Mouse (Mus musculus): ENCODE results near the gene Gstp2. TPM values are rescaled to one million over a fixed set of nuclear protein-coding genes. Genes with fewer than 3 reads are reported as not detected.

Gstp2 gene
- total RNA-seq (2014; rRNA removed) = 4.1 and 7.9 TPM in 2 replicates
- polyA plus RNA-seq (2012; rRNA removed) = 4.4 and 9.2 TPM in 2 replicates

DNA sequence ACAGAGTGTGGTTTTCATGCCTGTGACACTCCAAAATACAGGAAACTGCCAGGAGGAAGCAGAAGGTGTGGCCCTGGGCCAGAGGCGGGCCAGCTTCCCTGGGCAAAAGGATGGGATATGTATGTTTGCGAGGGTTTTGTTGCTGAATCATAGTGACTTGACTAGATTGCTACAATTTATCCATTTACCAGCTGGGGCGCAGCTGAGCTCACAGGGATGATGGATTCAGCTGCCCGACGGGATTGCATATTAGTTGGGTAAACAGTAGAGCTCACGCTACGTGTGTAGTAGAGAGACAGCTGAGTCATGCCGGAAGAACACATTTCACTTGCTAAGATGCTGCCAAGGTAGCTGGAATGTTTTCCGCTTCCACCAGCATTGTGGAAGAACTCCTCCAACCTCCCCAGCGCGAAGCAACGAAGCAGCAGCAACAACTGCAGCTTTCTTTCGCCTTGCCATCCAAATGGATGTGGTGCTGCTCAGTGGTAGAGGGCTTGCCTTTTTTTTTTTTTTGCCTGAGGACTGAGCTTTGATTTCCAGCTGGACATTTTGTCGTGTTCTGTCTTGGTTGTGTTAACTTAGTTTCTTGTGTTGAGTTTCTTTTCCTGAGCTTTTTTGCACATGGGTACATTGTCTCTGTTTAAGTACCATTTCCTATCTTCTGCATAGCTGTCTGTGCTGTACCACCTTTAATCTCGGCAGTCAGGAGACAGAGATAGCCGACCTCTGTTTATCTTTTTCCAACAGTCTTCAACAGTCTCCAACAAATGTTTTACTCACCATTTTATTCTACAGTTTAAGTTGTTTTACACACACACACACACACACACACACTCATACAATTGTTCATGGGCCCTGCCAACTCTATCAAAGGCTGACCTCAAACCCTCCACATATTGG, at the start of gene Gstp2:
TSS of gene Gstp2 (minus strand) at position 58 of the 900 bp plus-strand sequence.
- 15% methylated on average over 16 of the region's 16 CpGs for WGBS
- Histone ChIP-seq H3K4me3 (ENCODE audit: insufficient read depth, low read depth, low read length) (no peak within 1 kb of the TSS), H3K4me1 (ENCODE audit: control insufficient read depth, insufficient read depth, low read length) (peaks cover 16% of the 10 kb centered on the region), H3K27ac (replicated peaks; ENCODE audit: insufficient read depth, low read depth, low read length) (peak within 1 kb of the TSS; percentile 88), H3K9ac (ENCODE audit: low read depth, low read length) (peak within 1 kb of the TSS; percentile 26), H3K36me3 (ENCODE audit: control insufficient read depth, insufficient read depth, low read length) (no peaks in the 10 kb centered on the region), H3K79me2 (ENCODE audit: control insufficient read depth, insufficient read depth, low read length) (no peaks in the 10 kb centered on the region), H3K27me3 (ENCODE audit: control insufficient read depth, insufficient read depth, low read length) (no peaks in the 10 kb centered on the region)
- TF ChIP-seq CTCF (IDR thresholded peaks at IDR 0.05; ENCODE audit: low read depth, low read length) (peak; percentile 66), POLR2A (IDR thresholded peaks at IDR 0.05; ENCODE audit: extremely low read depth, insufficient read depth, low read length) (no peak)
- peak; percentile 98 for DNase-seq (ENCODE audit: extremely low read depth, low read depth, low spot score)

DNA sequence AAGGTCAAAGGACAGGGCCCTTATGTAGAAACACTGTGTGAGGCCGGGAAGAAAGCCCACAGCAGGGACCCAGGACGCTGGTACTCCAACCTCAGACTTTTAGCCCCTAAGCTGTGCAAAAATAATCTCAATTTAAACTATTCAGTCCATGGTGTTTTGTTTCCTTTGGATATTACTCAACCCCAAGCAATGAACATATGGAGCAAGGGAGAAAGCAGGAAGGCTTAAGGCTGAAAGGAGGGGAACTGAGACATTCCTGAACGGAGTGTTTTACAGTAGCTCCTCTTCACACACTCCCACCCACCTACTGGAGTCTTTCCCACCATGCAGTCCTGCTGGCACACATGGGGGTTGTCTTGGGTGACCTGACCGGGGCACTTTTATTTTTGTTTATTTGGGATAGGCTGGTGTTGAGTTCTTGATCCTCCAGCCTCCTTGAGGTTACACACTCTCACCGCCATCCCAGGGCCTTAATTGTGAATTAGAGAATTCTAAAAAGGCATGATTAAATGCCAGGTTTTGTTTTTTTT, 49.0 kb upstream of the Gstp2 start:
- Histone ChIP-seq H3K79me2 (ENCODE audit: control insufficient read depth, insufficient read depth, low read length) (no peaks in the 10 kb centered on the region), H3K36me3 (ENCODE audit: control insufficient read depth, insufficient read depth, low read length) (no peaks in the 10 kb centered on the region), H3K4me1 (ENCODE audit: control insufficient read depth, insufficient read depth, low read length) (peaks cover 22% of the 10 kb centered on the region), H3K27ac (replicated peaks; ENCODE audit: insufficient read depth, low read depth, low read length) (no peak overlapping the region), H3K4me3 (ENCODE audit: insufficient read depth, low read depth, low read length) (no peak overlapping the region), H3K9ac (ENCODE audit: low read depth, low read length) (no peak overlapping the region), H3K27me3 (ENCODE audit: control insufficient read depth, insufficient read depth, low read length) (no peaks in the 10 kb centered on the region)
- TF ChIP-seq CTCF (IDR thresholded peaks at IDR 0.05; ENCODE audit: low read depth, low read length) (no peak), POLR2A (IDR thresholded peaks at IDR 0.05; ENCODE audit: extremely low read depth, insufficient read depth, low read length) (no peak)
- 82% methylated on average over 5 of the region's 5 CpGs for WGBS
- DNase-seq (ENCODE audit: extremely low read depth, low read depth, low spot score) = no peak

DNA sequence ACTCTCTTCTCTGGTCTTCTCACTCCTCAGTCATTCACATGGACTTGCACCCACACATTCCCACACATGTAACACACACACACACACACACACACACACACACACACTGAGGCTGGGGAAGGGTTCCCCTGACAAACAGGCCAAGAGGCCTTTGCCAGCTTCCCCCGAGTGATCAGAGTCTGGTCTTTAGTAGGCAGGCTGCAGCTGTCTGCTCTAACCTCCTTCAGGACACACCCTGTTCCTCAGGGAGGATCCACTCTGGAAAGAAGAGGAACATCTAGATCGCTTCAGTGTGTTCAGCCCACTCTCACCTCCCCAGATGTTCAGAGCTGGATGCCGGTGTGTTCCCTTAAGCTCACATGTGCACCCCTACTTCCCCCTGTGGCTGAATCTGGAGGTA, 48.5 kb upstream of the Gstp2 start:
- no peaks in the 10 kb centered on the region for H3K27me3 ChIP-seq (ENCODE audit: control insufficient read depth, insufficient read depth, low read length)
- H3K4me3 ChIP-seq (ENCODE audit: insufficient read depth, low read depth, low read length) = no peak overlapping the region
- no peak for TF ChIP-seq POLR2A (IDR thresholded peaks at IDR 0.05; ENCODE audit: extremely low read depth, insufficient read depth, low read length)
- no peak for TF ChIP-seq CTCF (IDR thresholded peaks at IDR 0.05; ENCODE audit: low read depth, low read length)
- H3K27ac ChIP-seq (replicated peaks; ENCODE audit: insufficient read depth, low read depth, low read length) = no peak overlapping the region
- WGBS = 92% methylated on average over 3 of the region's 3 CpGs
- H3K9ac ChIP-seq (ENCODE audit: low read depth, low read length) = no peak overlapping the region
- no peaks in the 10 kb centered on the region for H3K79me2 ChIP-seq (ENCODE audit: control insufficient read depth, insufficient read depth, low read length)
- peaks cover 19% of the 10 kb centered on the region for H3K4me1 ChIP-seq (ENCODE audit: control insufficient read depth, insufficient read depth, low read length)
- H3K36me3 ChIP-seq (ENCODE audit: control insufficient read depth, insufficient read depth, low read length) = no peaks in the 10 kb centered on the region
- DNase-seq (ENCODE audit: extremely low read depth, low read depth, low spot score) = no peak

DNA sequence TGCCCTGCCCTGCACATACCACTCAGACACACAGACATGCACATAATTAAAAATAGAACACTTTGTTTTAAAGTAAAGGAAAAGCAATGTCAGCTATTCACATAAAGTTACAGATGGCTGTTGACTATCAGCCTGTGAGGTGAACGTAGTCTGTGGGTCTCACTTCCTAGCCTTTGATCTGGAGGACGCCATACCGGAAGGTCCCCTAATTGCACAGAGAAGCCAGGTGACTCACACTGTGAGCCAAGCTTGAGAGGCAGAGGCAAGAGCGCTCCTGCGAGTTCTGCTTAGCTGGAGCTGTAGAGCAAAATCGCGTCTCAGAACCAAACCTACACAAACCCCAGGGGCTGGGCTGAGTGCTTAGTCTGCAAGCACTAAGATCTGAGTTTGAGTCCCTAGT, 47.9 kb upstream of the Gstp2 start:
- Histone ChIP-seq H3K27me3 (ENCODE audit: control insufficient read depth, insufficient read depth, low read length) (no peaks in the 10 kb centered on the region), H3K79me2 (ENCODE audit: control insufficient read depth, insufficient read depth, low read length) (no peaks in the 10 kb centered on the region), H3K27ac (replicated peaks; ENCODE audit: insufficient read depth, low read depth, low read length) (no peak overlapping the region), H3K9ac (ENCODE audit: low read depth, low read length) (no peak overlapping the region), H3K4me1 (ENCODE audit: control insufficient read depth, insufficient read depth, low read length) (peaks cover 15% of the 10 kb centered on the region; the same call in 1 of the 2 replicates), H3K36me3 (ENCODE audit: control insufficient read depth, insufficient read depth, low read length) (no peaks in the 10 kb centered on the region), H3K4me3 (ENCODE audit: insufficient read depth, low read depth, low read length) (no peak overlapping the region)
- WGBS = 88% methylated on average over 7 of the region's 7 CpGs
- TF ChIP-seq POLR2A (IDR thresholded peaks at IDR 0.05; ENCODE audit: extremely low read depth, insufficient read depth, low read length) = no peak
- TF ChIP-seq CTCF (IDR thresholded peaks at IDR 0.05; ENCODE audit: low read depth, low read length) = no peak
- DNase-seq (ENCODE audit: extremely low read depth, low read depth, low spot score) = no peak

DNA sequence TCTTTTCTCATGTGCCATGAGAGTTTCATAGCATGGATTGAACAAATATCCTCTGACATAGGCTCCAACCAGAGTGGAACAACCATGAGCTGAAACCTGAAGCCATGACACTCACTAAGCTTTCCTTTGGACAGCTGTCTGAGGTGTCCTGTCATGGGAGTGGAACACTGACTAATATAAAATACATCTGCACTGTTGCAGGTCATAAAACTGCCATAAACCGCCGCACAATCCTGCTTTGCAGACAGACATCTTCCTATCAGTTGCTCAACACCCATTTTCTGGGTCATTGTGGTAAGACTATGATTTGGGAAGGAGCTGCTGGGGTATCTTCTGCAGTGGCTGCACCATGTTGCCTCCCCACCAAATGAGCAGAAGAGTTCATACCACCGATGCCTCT, 46.9 kb upstream of the Gstp2 start:
- Histone ChIP-seq H3K36me3 (ENCODE audit: control insufficient read depth, insufficient read depth, low read length) (no peaks in the 10 kb centered on the region), H3K27ac (replicated peaks; ENCODE audit: insufficient read depth, low read depth, low read length) (no peak overlapping the region), H3K4me3 (ENCODE audit: insufficient read depth, low read depth, low read length) (no peak overlapping the region), H3K4me1 (ENCODE audit: control insufficient read depth, insufficient read depth, low read length) (peaks cover 5% of the 10 kb centered on the region; the same call in 1 of the 2 replicates), H3K79me2 (ENCODE audit: control insufficient read depth, insufficient read depth, low read length) (no peaks in the 10 kb centered on the region), H3K9ac (ENCODE audit: low read depth, low read length) (no peak overlapping the region), H3K27me3 (ENCODE audit: control insufficient read depth, insufficient read depth, low read length) (no peaks in the 10 kb centered on the region)
- 92% methylated on average over 3 of the region's 3 CpGs for WGBS
- no peak for TF ChIP-seq CTCF (IDR thresholded peaks at IDR 0.05; ENCODE audit: low read depth, low read length)
- TF ChIP-seq POLR2A (IDR thresholded peaks at IDR 0.05; ENCODE audit: extremely low read depth, insufficient read depth, low read length) = no peak
- no peak for DNase-seq (ENCODE audit: extremely low read depth, low read depth, low spot score)

Measured in liver, adult 2 months (tissue).